Mouse (Mus musculus) layer of hippocampus, adult 2 months (tissue): ENCODE results near the gene Olfr56. TPM values are rescaled to one million over a fixed set of nuclear protein-coding genes. Genes with fewer than 3 reads are reported as not detected.
A peak's percentile ranks its signal among the peaks of the same experiment; 100 is the strongest.

Experiments
- DNase-seq, 2 experiments: peaks; one replicate each; pipeline ENCODE4 v3.0.0; 2022; ENCODE audit warnings: low spot score in 2 of 2
- H3K27ac ChIP-seq: fragments of 200-600 bp; 2 replicates; pipeline ENCODE4 v1.8.1; 2022
- H3K4me3 ChIP-seq: fragments of 200-600 bp; 2 replicates; pipeline ENCODE4 v1.8.1; 2022; ENCODE audit warnings: mild to moderate bottlenecking
- CTCF ChIP-seq: fragments of 200-600 bp; conservative IDR thresholded peaks from 2 replicates; pipeline ENCODE4 v1.8.1; 2022; ENCODE audit warnings: antibody characterized with exemption, mild to moderate bottlenecking, moderate library complexity
- total RNA-seq, 2 experiments: library from RNA; stranded (reverse); gene quantifications; 2 replicates each; pipeline ENCODE4 v1.2.3; 2021

Olfr56 gene
- total RNA-seq, 2 experiments from 2014 or later = not detected

DNA sequence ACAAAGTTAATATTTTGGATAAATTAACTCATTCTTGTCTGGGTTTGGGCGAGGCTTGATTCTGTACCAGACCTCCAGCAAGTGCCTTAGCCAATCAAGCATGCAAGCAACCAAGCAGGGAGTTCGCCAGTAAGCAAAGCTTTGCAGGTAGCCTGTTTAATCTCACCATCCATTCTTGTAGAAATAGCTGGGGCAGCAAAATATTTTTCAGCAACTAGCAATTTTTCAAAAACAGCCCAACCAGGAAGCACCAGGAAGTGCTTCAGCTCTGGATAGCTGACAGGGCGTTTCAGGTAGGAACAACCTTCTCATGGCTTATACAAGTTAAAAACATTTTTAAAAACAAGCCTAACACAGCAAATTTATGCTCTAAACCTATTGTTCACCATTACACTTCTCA, 103.2 kb downstream of the Olfr56 start:
- no peak for TF ChIP-seq CTCF
- H3K4me3 ChIP-seq = no peak overlapping the region
- H3K27ac ChIP-seq = peak overlapping the region; percentile 14; the same call in 1 of the 2 replicates
- DNase-seq = no peak

DNA sequence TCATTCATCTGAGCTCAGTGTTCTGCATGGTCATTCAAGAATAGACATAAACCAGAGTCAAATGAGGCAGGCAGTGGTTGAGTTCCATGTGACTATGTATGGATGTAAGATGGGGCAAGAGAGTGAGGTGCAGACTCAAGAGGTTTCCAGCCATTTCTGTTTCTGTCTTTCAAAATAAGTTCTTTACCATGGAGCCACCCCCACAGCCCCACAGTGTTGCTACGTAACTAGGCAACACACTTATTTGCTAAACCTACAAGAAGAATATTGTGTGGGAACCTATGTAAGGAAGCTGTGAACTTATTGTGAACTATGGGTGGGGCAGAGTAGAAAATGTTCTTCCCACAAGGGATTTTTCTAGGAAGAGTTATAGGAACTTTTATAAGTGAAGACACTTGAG, 104.5 kb downstream of the Olfr56 start:
- no peak for TF ChIP-seq CTCF
- H3K27ac ChIP-seq = no peak overlapping the region
- no peak overlapping the region for H3K4me3 ChIP-seq
- no peak for DNase-seq

DNA sequence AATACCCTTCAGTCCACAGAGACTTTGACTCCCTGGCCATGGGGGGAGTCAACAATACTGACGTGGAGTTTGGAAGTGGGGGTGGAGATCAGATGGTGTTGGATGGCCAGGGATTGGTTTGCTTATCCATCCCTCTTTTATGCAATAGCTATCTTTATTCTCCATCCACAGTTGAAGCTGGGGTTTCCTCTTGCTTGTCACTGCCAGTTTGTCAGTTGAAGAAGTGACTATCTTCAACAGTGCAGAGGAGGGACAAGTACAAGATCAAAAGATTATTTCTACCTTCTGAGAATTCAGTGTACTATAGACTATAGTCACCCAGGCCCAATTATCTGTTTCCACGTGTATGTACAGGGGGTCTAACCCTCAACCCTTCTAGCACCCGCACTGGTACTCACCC, 105.1 kb downstream of the Olfr56 start:
- H3K27ac ChIP-seq = no peak overlapping the region
- no peak for TF ChIP-seq CTCF
- no peak overlapping the region for H3K4me3 ChIP-seq
- DNase-seq = no peak

DNA sequence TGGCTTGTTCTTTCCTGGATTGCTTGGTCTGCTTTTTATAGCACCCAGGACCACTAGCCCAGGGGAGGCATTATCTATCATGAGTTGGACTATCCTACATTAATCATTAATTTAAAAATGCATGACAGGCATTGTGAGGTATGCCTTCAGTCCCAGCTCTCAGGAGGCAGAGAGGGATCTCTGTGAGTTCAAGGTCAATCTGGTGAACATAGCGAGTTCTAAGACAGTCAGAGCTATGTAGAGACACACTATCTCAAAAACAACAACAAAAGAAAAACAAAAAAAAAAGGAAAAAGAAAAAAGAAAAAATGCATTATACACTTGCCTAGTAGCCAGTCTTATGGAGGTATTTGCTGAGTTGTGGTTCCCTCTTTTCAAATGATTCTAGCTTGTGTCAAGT, 105.7 kb downstream of the Olfr56 start:
- no peak for DNase-seq
- TF ChIP-seq CTCF = no peak

GRCm38 (mm10) chr11:49084875-49085274, 106.2 kb downstream of the Olfr56 start:
- TF ChIP-seq CTCF = peak; percentile 26; the same call in 1 of the 2 replicates
- no peak for DNase-seq
- no peak overlapping the region for H3K27ac ChIP-seq
- no peak overlapping the region for H3K4me3 ChIP-seq

More for the DNA sequence above, 105.7 kb downstream of the Olfr56 start:
- Histone ChIP-seq H3K27ac (no peak overlapping the region), H3K4me3 (no peak overlapping the region)

DNA sequence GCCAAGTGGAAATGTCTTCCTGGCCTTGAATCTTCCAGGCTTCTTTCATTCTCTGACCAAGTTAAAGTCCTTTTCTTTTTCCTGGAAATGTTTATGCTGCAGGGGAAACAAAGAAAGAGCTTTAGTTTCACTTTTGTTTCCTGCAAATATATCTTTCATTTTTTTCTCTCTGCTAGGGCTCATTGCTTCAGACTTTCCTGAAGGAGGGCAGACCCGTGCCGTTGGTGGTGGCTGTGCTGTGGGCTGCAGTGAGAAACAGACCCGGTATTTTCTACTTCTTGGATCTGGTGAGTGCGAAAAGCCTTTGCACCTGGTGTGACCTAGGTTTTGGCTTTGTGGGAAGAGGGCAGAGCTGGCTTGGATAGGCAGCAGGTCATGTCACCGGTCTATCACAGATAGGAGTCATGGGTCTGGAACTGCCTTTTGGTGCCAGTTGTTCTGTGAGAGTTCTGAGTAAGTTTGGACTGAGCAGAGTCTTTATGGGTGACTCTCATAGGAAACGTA, 108.2 kb downstream of the Olfr56 start:
- H3K27ac ChIP-seq = peak overlapping the region; percentile 18; the same call in 1 of the 2 replicates
- no peak for TF ChIP-seq CTCF
- no peak for DNase-seq
- H3K4me3 ChIP-seq = no peak overlapping the region; the same call in 1 of the 2 replicates

GRCm38 (mm10) chr11:49087830-49088616, 109.3 kb downstream of the Olfr56 start:
- TF ChIP-seq CTCF = no peak
- H3K27ac ChIP-seq = no peak overlapping the region
- no peak for DNase-seq
- H3K4me3 ChIP-seq = no peak overlapping the region

DNA sequence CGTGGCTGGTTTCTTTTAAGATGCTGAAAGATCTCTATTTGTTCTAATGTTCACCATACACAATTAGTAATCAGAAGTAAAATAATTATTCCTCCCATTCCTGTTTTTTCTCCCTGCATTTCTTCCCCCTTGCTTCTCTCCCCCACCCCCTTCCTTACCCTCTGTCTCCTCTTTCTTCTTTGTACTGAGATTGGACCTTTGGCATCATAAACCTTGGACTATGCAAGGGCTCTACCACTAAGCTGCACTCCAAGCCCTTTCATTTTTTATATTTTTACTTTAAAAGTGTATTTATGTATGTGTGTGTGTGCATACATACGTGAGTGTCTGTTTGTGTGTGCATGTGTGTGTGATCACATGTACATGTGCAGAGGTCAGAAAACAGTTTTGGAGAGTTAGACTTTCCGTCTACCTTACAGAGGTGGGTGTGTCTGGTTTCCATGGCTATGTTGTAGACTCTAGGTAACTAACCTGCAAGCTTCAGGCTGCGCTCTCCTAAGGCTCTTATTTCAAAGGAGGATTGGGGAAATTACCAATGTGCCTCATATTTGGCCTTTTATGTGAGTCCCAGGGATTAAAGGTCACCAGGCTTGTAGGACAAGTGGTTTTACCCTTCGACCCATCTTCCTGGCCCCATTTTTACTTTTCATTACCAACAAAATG, 110.4 kb downstream of the Olfr56 start:
- Histone ChIP-seq H3K4me3 (no peak overlapping the region), H3K27ac (no peak overlapping the region)
- DNase-seq = no peak
- TF ChIP-seq CTCF = no peak

DNA sequence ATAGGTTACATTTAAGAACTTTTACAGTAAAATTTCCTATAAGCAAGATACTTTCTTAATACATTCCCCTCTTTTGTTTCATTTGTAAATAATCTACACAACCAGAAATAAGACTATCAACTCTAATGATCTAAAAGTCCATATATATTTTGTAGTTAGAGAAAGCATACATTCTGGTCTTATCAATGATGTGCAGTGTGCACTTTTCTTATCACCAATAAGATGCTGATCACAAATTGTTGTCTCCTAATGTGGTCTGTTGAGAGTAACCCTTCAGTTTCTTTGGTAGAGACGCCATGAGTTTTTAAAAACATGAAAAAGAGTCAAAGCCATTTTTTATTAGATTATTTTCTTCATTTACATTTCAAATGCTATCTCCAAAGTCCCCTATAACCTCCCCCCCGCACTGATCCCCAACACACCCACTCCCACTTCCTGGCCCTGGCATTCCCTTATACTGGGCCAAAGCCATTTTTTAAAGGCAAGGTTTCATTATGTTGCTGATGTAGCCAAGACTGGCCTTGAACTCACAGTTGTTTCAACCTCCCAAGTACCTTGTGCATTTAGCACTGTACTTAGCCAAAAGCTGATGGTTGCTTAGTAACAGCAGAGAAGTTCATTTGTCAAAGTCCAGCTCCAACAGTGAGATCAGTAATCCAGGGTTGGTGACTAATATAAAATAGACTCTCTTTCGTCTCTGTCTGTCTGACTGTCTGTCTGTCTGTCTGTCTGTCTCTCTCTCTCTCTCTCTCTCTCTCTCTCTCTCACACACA, 111.2 kb downstream of the Olfr56 start:
- DNase-seq = no peak
- no peak for TF ChIP-seq CTCF
- H3K27ac ChIP-seq = no peak overlapping the region
- H3K4me3 ChIP-seq = no peak overlapping the region

GRCm38 (mm10) chr11:49090551-49090950, 111.9 kb downstream of the Olfr56 start:
- DNase-seq = no peak
- TF ChIP-seq CTCF = no peak
- Histone ChIP-seq H3K27ac (no peak overlapping the region), H3K4me3 (no peak overlapping the region)

GRCm38 (mm10) chr11:49091171-49091570, 112.5 kb downstream of the Olfr56 start:
- TF ChIP-seq CTCF = no peak
- Histone ChIP-seq H3K4me3 (no peak overlapping the region), H3K27ac (no peak overlapping the region)
- no peak for DNase-seq

DNA sequence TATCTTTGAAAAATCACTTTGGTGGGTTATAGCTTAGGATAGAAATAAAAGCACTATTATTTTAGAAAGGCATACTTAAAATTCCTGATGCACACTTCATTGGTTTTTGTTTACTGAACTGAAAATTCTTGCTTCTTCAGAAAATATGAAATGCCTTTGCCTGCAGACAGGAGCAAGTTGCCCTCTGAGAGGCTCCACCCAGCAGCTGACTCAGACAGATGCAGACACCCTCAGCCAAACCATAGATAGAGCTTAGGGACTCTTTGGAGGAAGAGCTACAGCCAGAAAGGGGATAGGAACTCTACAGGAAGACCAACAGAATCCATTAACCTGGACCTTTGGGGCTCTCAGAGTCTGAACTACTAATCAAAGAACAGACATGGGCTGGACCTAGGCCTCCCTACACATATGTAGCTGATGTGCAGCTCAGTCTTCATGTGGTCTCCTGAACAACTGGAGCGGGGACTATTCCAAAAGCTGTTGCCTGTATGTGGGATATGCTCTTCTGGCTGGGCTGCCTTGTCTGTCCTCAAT, 113.4 kb downstream of the Olfr56 start:
- Histone ChIP-seq H3K4me3 (no peak overlapping the region), H3K27ac (no peak overlapping the region)
- no peak for DNase-seq
- TF ChIP-seq CTCF = no peak

GRCm38 (mm10) chr11:49092786-49093185, 114.1 kb downstream of the Olfr56 start:
- no peak for TF ChIP-seq CTCF
- no peak overlapping the region for H3K4me3 ChIP-seq
- no peak overlapping the region for H3K27ac ChIP-seq
- DNase-seq = no peak
